Mouse (Mus musculus) kidney, embryonic 16.5 days (tissue): ENCODE measurements around the gene Sdccag8. TPM values are rescaled to one million over a fixed set of nuclear protein-coding genes. Genes with fewer than 3 reads are reported as not detected.

Experiments used
- ATAC-seq: fragments of 200-750 bp; cut with Nextera tagmentation; 2 replicates; pipeline ENCODE4 v1.8.0; 2017; ENCODE audit warnings: moderate TSS enrichment; ENCODE audit not compliant: low FRiP score, low TSS enrichment
- H3K27ac ChIP-seq: fragments of 300-500 bp; sonication (generic); 2 replicates; pipeline ENCODE4 v1.5.1; 2014; ENCODE audit warnings: low read length
- H3K27me3 ChIP-seq: fragments of 300-500 bp; sonication (generic); 2 replicates; pipeline ENCODE4 v1.6.1; 2014; ENCODE audit warnings: low read length, control low read depth, mixed read lengths; ENCODE audit not compliant: insufficient read depth
- H3K36me3 ChIP-seq: fragments of 300-500 bp; sonication (generic); 2 replicates; pipeline ENCODE4 v1.6.1; 2014; ENCODE audit warnings: low read length, control low read depth, mixed read lengths; ENCODE audit not compliant: insufficient read depth
- H3K4me1 ChIP-seq: fragments of 300-500 bp; sonication (generic); 2 replicates; pipeline ENCODE4 v1.6.1; 2014; ENCODE audit warnings: low read length, control low read depth, mixed read lengths; ENCODE audit not compliant: insufficient read depth
- H3K4me2 ChIP-seq: fragments of 300-500 bp; sonication (generic); replicated peaks from 2 replicates; pipeline ENCODE4 v1.6.1; 2014; ENCODE audit warnings: low read depth, low read length
- H3K4me3 ChIP-seq: fragments of 300-500 bp; sonication (generic); 2 replicates; pipeline ENCODE4 v1.5.1; 2014; ENCODE audit warnings: mild to moderate bottlenecking, low read length
- H3K9ac ChIP-seq: fragments of 300-500 bp; sonication (generic); replicated peaks from 2 replicates; pipeline ENCODE4 v1.6.1; 2014; ENCODE audit warnings: low read length
- H3K9me3 ChIP-seq: fragments of 300-500 bp; sonication (generic); 2 replicates; pipeline ENCODE4 v1.6.1; 2016; ENCODE audit warnings: low read length, control low read depth
- WGBS: fragments of 180-500 bp; shearing (Covaris S2); extraction: QIAGEN DNeasy Blood & Tissue Kit; methylation state at CpG from one replicate; pipeline ENCODE4 v1.1.7; 2014; 5-methylcytosine and 5-hydroxymethylcytosine counted together
- polyA plus RNA-seq: library from polyadenylated mRNA; unstranded; fragments of >200 nt; fragmentation: Nextera tagmentation; extraction: Ambion mirVana; gene quantifications from 2 replicates; pipeline ENCODE4 v1.2.1, GENCODE M21; 2015

The Sdccag8 gene
- polyA plus RNA-seq, 1 experiment from 2014 or later: 20.1 TPM

DNA sequence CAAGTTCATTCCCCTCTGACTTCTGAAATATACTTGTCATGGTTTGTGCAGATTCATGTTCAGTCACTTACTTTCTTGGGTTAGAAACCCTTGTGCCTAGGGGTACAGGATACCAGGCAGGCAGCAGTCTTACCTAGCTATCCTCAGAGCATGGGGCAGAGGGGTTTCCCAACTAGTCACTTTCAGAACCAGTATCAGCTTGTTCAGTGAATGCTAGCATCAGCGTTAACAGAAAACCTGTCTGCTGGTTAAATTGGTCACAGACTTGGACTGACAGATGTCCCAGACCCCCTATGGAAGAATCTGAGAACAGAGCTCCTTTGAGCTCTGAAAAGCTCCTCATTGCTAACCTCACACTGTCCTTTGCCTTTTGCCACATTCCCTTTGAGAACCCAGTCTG is 204.3 kb downstream of the Sdccag8 start:
- Histone ChIP-seq H3K4me1 (no peaks in the 10 kb centered on the region), H3K9ac (no peak overlapping the region), H3K36me3 (no peaks in the 10 kb centered on the region), H3K4me2 (no peak overlapping the region), H3K27me3 (no peaks in the 10 kb centered on the region), H3K27ac (no peak overlapping the region), H3K9me3 (no peaks in the 10 kb centered on the region), H3K4me3 (no peak overlapping the region)
- WGBS: 96% methylated on average over 1 of the region's 1 CpGs
- ATAC-seq: no peak

- no peak overlapping the region for H3K27ac ChIP-seq
- 94% methylated on average over 5 of the region's 5 CpGs for WGBS
- no peak for ATAC-seq
- no peaks in the 10 kb centered on the region for H3K4me1 ChIP-seq
- H3K4me2 ChIP-seq: no peak overlapping the region
- no peaks in the 10 kb centered on the region for H3K36me3 ChIP-seq
- H3K4me3 ChIP-seq: no peak overlapping the region
- H3K9ac ChIP-seq: no peak overlapping the region
- no peaks in the 10 kb centered on the region for H3K9me3 ChIP-seq
- no peaks in the 10 kb centered on the region for H3K27me3 ChIP-seq
Measured at GRCm38 (mm10) chr1:177019668-177020067, 205.2 kb downstream of the Sdccag8 start.

DNA sequence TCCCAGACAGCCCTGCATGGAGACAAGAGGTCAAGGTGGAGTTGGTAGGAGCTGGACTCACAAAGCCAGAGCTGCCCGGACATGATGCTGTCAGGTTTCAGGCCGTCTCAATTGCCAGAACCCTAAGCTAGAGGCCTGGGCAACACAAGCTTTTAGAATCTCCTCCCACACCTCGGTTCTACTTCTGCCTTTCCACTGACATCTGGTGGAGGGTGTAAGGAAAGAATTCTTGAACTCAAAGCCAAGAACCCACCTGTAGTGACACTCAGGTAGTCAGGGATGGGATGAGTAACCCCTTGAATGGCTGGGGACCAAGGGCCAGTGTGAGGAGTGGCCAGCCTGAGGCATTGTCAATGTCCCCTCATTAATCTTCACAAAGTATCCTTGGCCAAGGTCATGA is 208.3 kb downstream of the Sdccag8 start:
- H3K9ac ChIP-seq: no peak overlapping the region
- no peaks in the 10 kb centered on the region for H3K27me3 ChIP-seq

DNA sequence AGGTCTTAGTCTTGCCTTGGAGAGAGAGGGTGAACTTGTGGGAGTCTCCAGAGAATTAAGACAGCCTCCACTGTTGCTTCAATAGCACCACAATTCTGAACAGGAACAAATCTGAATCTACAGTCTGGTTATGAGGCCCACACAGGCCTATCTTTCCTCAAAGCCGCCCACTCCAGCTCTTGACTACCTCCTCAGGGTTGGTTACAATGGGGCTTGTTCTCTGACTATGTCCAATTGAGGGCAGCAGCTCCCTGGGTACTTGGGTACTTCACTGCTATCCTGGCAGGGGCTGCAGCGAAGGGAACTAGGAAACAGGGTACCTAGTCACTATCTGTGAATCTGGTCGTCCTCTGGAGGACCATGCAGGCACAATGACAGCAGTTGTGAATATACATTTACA is 213.2 kb downstream of the Sdccag8 start:
- H3K36me3 ChIP-seq: no peaks in the 10 kb centered on the region
- no peaks in the 10 kb centered on the region for H3K4me1 ChIP-seq
- H3K27ac ChIP-seq: no peak overlapping the region
- no peak overlapping the region for H3K9ac ChIP-seq
- no peak overlapping the region for H3K4me2 ChIP-seq
- no peaks in the 10 kb centered on the region for H3K9me3 ChIP-seq
- H3K4me3 ChIP-seq: no peak overlapping the region
- ATAC-seq: no peak
- 87% methylated on average over 3 of the region's 3 CpGs for WGBS
- H3K27me3 ChIP-seq: no peaks in the 10 kb centered on the region

More for the DNA sequence above, 208.3 kb downstream of the Sdccag8 start:
- H3K4me1 ChIP-seq: no peaks in the 10 kb centered on the region
- H3K36me3 ChIP-seq: no peaks in the 10 kb centered on the region
- no peak overlapping the region for H3K4me3 ChIP-seq
- 52% methylated on average over 3 of the region's 3 CpGs for WGBS
- no peaks in the 10 kb centered on the region for H3K9me3 ChIP-seq
- H3K27ac ChIP-seq: no peak overlapping the region
- H3K4me2 ChIP-seq: no peak overlapping the region
- ATAC-seq: no peak

DNA sequence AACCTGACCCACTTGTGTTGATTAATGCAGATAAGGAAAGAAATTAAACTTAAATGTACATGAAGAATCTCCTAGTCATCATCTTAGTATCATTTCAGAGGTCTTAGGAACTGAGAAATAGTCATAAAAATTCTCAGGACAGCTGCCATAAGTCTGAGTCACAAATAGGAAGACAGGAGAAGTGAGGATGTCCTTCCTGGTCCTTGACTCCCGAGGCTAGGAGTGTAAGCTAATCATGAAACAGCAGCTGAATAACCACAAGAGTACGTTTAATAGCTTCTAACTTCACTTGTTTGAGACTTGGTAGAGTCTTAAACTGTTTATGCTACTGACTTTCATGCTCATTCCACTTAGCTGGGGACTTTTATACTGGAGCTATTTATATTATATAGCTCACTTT is 214.6 kb downstream of the Sdccag8 start:
- Histone ChIP-seq H3K4me2 (no peak overlapping the region), H3K36me3 (no peaks in the 10 kb centered on the region), H3K9ac (no peak overlapping the region), H3K27ac (no peak overlapping the region), H3K4me3 (no peak overlapping the region), H3K9me3 (no peaks in the 10 kb centered on the region), H3K4me1 (no peaks in the 10 kb centered on the region), H3K27me3 (no peaks in the 10 kb centered on the region)
- ATAC-seq: no peak
- 75% methylated on average over 2 of the region's 2 CpGs for WGBS

DNA sequence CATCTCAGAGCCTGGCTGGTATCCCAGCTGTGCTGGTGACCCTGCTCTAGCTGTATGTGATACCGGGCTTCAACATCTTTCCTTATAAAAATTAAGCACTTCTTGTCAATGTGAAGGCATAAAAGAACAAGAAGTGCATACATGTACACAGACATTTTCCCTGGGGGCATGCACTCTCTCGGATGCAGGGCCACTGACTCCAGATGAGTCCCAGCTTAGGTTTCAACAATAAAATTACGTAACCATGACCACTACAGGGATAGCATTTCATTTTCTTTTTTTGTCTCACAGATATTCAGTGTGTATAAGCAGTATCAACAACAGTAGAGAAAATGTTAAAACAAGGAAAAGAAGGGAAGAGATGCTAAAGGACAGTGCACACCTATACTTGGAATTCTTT is 216.2 kb downstream of the Sdccag8 start:
- Histone ChIP-seq H3K27ac (no peak overlapping the region), H3K36me3 (no peaks in the 10 kb centered on the region), H3K9ac (no peak overlapping the region), H3K9me3 (no peaks in the 10 kb centered on the region), H3K4me3 (no peak overlapping the region), H3K27me3 (no peaks in the 10 kb centered on the region), H3K4me1 (no peaks in the 10 kb centered on the region), H3K4me2 (no peak overlapping the region)
- no peak for ATAC-seq
- WGBS: 45% methylated on average over 3 of the region's 3 CpGs

- no peak overlapping the region for H3K9ac ChIP-seq
- no peak overlapping the region for H3K4me2 ChIP-seq
- no peaks in the 10 kb centered on the region for H3K27me3 ChIP-seq
- no peaks in the 10 kb centered on the region for H3K36me3 ChIP-seq
- H3K4me3 ChIP-seq: no peak overlapping the region
- no peaks in the 10 kb centered on the region for H3K4me1 ChIP-seq
- no peaks in the 10 kb centered on the region for H3K9me3 ChIP-seq
- no peak overlapping the region for H3K27ac ChIP-seq
- no peak for ATAC-seq
- WGBS: 100% methylated on average over 1 of the region's 1 CpGs
Measured at GRCm38 (mm10) chr1:177031196-177031595, 216.7 kb downstream of the Sdccag8 start.

GRCm38 (mm10) chr1:177032233-177032632 is 217.8 kb downstream of the Sdccag8 start:
- Histone ChIP-seq H3K4me3 (no peak overlapping the region), H3K9ac (no peak overlapping the region), H3K27ac (no peak overlapping the region), H3K36me3 (no peaks in the 10 kb centered on the region), H3K4me1 (no peaks in the 10 kb centered on the region), H3K9me3 (no peaks in the 10 kb centered on the region), H3K4me2 (no peak overlapping the region), H3K27me3 (no peaks in the 10 kb centered on the region)
- 6% methylated on average over 1 of the region's 1 CpGs for WGBS
- no peak for ATAC-seq

DNA sequence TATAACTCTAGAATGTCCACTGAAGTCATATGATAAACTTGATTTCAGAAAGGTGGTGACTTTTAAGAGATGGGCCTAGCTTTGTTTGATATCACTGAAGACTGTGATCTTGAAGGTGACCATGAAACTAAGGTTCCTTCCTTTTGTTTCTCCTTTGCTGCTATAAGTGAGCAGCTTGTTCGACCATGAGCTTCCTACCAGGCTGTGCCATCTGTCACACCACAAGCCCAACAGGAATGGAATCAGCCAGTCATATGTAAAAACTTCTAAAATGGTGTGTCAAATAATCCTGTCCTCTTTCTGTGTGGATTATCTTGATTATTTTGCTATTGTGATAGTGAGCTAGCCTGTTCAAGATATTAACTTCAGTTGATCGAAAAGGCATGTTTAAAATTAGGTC is 221.0 kb downstream of the Sdccag8 start:
- no peaks in the 10 kb centered on the region for H3K36me3 ChIP-seq
- no peak overlapping the region for H3K4me2 ChIP-seq
- H3K27ac ChIP-seq: no peak overlapping the region
- no peak for ATAC-seq
- WGBS: 91% methylated on average over 2 of the region's 2 CpGs
- no peaks in the 10 kb centered on the region for H3K27me3 ChIP-seq
- H3K9ac ChIP-seq: no peak overlapping the region
- H3K4me3 ChIP-seq: no peak overlapping the region
- no peaks in the 10 kb centered on the region for H3K4me1 ChIP-seq
- H3K9me3 ChIP-seq: no peaks in the 10 kb centered on the region

DNA sequence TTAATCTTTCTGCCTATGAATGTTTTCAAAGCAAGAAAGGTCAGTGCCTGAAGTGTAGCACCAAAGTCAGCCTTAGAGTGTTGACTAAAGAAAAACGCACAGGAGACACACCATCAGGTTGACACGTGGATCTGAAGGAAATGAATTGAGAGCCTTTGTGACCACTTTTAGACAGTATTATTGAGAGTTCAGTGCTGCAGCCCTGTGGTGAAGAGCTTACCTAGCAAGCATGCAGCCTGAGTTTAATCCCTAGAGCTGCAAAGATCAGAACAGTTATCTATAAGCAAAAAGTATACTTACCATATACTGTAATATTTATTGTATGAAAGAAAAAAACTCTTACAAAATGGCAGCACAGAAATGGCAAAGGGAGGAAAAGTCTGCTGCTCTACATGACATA is 223.9 kb downstream of the Sdccag8 start:
- Histone ChIP-seq H3K27me3 (no peaks in the 10 kb centered on the region), H3K4me1 (no peaks in the 10 kb centered on the region), H3K4me3 (no peak overlapping the region), H3K9ac (no peak overlapping the region), H3K9me3 (no peaks in the 10 kb centered on the region), H3K36me3 (no peaks in the 10 kb centered on the region), H3K27ac (no peak overlapping the region), H3K4me2 (no peak overlapping the region)
- no peak for ATAC-seq
- WGBS: 52% methylated on average over 2 of the region's 2 CpGs
